Mouse (Mus musculus) embryo, embryonic 9.5 days (tissue): ENCODE measurements around the gene D17Wsu92e.
A peak's percentile ranks its signal among the peaks of the same experiment; 100 is the strongest.
"Not testable (repeated sequence)": the region's sequence is repeated elsewhere in the genome, so short reads cannot be mapped to it uniquely, and the experiment has no call there.

Experiments
- DNase-seq: peaks from one replicate; pipeline ENCODE4 v3.0.0-alpha.2; 2017; ENCODE audit errors: extremely low spot score

The D17Wsu92e gene

GRCm38 (mm10) chr17:27820568-27821406 lies at the start of gene D17Wsu92e:
Gene D17Wsu92e (minus strand): TSS chr17:27820648.
- DNase-seq: peak; percentile 100

GRCm38 (mm10) chr17:27866737-27867136 lies 46.3 kb upstream of the D17Wsu92e start:
- no peak for DNase-seq

GRCm38 (mm10) chr17:27865461-27865860 lies 45.0 kb upstream of the D17Wsu92e start:
- no peak for DNase-seq

DNA sequence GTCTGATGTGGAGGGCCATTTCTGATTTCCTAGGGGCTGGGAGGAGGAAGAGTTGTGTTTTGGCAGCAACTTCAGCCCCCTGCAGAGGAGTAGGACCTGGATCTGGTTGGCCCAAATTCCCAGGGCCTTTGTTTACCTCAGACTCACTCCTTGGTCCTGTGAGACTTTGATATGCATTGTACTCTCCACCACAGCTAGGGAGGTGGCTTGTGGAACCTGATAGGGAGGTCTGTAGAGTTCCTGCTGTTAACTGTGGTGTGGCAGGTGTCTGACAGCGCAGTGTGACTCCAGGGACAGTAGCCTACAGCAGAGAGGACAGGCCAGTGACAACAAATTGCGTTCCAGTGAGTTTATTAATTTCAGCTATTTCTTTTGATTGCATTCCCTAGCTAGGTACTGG lies 38.7 kb upstream of the D17Wsu92e start:
- DNase-seq: no peak

- no peak for DNase-seq
Observed at GRCm38 (mm10) chr17:27857649-27858475, 37.4 kb upstream of the D17Wsu92e start.

DNA sequence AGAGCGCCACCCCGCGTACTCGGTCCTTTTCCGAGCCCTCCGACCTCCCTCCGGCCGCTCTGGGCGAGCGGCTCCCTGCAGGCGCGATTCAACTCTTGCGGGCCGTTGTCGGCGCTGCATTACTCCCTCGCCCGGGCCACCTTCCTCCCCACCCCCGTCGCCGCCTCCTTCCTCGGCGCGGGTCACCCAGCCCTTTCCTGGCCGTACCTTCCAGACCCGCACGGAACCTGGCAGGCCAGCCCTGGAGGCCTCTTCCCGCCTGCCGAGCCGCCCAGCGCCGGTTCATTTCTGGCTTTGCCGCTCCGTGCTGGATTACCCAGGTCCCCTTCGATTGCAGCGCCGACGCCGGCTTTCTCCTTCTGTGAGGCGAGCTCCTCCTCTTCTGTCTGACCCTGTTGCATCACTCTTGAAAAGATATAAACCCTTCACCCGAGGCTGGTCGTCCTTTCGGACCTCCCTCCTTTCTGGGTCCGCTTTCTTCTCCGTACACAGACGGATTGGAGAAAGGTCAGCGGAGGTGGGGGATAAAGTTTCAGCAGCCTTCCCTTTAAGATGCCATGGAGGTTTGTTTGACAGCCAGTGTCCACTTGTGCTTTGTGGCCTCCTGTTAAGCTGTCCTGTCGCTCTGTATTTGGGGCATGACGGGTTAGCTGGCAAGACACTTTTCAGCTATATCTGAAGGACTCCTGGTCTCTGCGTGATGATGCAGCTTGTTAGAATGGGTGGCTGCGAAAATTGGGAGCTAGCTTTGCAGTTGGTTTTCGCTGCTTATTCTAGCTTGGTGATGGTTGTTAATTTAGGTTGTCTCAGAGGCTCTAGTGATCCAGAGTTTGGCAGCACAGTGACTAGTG lies 36.6 kb upstream of the D17Wsu92e start:
- peak; percentile 70 for DNase-seq

DNA sequence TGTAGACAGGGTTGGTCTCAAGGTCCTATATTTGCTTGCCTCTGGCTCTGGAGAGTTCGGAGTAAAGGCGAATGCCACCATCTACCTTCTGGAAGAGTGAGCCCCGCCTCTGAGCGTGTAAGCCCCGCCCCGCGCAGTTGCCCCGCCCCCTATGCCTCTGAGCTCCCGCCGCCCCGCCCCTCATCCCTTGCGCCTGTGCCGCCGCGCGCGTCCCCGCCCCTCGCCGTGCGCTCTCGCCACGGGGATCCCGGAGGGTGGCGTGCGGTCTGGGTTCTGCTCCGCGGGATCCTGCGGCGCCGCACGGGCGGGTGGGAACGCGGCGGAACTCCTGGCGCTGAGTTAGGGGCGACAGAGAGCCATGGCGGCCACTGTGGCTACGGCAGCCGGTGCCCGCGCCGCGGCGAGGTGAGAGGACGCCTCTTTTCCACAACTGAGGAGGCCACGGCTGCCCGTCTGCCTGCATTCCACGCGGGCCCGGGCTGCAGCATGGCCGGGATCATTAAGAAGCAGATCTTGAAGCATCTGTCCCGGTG lies 35.9 kb upstream of the D17Wsu92e start, which contains the start of gene Uhrf1bp1:
Uhrf1bp1 (plus strand) TSS at position 177 of the 533 bp plus-strand sequence.
- peak; percentile 89 for DNase-seq

GRCm38 (mm10) chr17:27851076-27851475 lies 30.6 kb upstream of the D17Wsu92e start:
- DNase-seq: no peak

DNA sequence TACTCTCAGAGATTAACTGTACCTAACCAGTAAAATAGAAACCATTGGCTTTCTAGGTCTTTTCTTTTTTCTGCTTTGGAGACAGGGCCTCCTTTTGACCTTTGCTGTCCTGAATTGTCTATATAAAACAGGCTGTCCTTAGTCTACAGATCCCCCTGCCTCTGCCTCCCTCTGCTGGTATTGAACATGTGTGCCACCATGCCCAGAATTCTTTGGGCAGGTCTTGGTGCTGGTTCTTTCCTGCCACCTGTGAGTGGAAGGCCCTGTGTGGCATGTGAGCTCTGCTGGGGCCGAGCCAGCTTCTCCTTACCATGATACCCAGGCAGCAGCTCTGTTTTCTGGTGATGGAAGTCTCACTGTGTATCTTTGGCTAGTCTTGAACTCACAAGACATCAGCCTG lies 27.9 kb upstream of the D17Wsu92e start:
- no peak for DNase-seq

GRCm38 (mm10) chr17:27839469-27840252 lies 19.2 kb upstream of the D17Wsu92e start:
- peak; percentile 93 for DNase-seq

- DNase-seq: not testable (repeated sequence)
Observed at GRCm38 (mm10) chr17:27837850-27838249, 17.4 kb upstream of the D17Wsu92e start, which contains the start of gene Snrpc. Gene Snrpc (plus strand): TSS chr17:27838150.

DNA sequence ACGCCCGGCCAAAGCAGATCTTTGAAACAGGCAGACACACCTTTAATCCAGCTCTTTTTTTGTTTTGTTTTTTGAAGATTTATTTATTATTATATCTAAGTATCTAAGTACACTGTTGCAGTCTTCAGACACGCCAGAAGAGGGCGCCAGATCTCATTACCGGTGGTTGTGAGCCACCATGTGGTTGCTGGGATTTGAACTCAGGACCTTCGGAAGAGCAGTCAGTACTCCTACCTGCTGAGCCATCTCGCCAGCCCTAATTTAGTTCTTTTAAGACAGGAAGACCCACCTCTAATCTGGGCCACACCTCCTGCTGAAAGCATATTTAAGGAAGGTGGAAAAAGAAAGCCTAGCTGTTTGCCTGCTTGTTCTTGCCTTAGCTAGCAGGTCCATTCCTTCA lies 10.0 kb upstream of the D17Wsu92e start:
- no peak for DNase-seq

- peak; percentile 7 for DNase-seq
Observed at GRCm38 (mm10) chr17:27827511-27827910, 7.1 kb upstream of the D17Wsu92e start.

- peak; percentile 66 for DNase-seq
Observed at GRCm38 (mm10) chr17:27826908-27827383, 6.5 kb upstream of the D17Wsu92e start.

DNA sequence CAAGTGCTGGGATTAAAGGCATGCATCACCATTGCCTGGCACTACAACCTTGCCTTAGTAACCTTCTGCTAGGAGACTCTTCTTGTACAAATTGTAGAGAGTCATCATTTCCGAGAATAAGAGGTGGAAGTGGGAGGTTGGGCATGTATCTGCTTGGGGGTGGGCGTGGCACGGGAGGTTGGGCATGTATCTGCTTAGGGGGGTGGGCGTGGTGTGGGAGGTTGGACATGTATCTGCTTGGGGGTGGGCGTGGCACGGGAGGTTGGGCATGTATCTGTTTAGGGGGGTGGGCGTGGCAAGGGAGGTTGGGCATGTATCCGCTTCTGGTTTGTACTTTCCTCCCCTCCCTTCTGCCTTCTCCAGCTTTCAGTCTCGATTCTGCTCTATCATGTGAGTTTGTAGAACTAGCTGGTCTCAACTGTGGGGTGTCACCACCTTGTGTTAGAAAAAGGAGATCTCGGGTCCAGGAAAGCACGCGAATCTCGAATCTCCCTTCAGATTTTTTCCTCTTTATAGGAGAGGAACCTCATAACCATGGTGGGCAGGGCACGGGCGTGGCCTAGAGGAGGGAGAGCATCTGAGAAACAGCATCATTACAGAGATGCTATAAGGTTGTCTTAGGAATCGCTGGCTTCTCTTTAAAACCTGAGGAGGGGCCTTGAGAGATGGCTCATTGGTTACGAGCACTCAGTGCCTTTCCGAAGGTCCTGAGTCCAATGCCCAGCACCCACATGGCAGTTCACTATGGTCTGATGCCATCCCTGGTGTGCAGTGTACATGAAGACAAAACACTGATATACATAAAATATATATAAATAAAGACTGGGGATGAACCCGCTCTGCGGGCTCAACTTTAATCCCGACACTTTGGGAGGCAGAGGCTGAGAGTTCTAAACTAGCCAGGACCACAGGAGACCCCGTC lies 5.8 kb upstream of the D17Wsu92e start:
- DNase-seq: peak; percentile 83

DNA sequence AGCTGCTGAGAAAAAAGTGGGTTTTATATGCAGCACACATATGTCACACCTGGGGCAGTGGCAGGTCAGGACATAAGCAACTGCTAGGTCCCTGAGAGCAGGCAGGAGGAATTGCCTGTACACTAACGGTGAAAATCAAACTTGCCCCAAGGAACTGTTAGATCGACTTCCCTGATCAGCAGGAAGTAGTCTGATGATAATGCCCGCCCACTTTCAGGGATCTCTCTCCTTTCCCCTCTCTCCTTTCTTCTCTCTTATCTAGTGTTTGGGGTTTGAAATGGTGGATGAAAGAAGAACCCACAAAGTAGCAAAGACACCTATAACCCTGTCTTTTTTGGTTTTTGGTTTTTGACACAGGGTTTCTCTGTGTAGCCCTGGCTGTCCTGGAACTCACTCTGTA lies 5.1 kb upstream of the D17Wsu92e start:
- no peak for DNase-seq

- DNase-seq: no peak
Observed at GRCm38 (mm10) chr17:27824941-27825340, 4.5 kb upstream of the D17Wsu92e start.

- no peak for DNase-seq
Observed at GRCm38 (mm10) chr17:27823142-27823905, 2.9 kb upstream of the D17Wsu92e start.
